Mouse (Mus musculus) c-Kit-positive CD71-positive TER-119-negative erythroid progenitor cells, embryonic 14.5 days (primary cell): Measurements from ENCODE around the gene Rab8b.
"Not testable (repeated sequence)": the region's sequence is repeated elsewhere in the genome, so short reads cannot be mapped to it uniquely, and the experiment has no call there.

ENCODE experiments used
- DNase-seq: peaks from one replicate; pipeline ENCODE4 v3.0.0-alpha.2; 2013; ENCODE audit warnings: low read depth

Rab8b gene

DNA sequence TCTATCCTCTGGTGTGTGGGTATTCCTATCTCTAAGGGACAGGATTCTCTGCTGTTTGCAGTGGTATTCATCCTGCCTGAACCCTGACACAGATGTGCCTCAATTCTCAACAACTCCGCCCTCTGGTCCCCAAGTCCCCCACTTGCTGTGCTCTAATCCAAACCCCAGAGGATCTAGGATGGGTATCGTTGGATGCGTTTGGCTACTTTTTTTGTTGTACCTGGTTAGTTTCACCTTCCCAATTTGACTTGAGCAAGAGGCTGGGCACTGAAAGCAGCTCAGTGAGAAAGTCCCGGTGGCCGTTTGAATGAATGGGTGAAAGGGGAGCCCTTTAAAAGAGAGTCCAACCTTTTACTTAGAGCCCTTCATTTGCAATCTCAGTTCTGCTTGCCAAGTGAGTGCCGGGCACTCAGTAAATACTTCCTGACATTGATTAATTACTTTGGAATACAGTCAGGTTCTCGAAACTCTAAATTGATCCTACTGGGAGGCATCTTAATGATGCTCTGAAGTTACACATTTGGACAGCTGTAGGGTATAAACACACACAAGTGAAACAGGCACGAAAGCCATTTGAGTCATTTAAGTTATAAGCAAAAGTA is 32.1 kb downstream of the Rab8b start:
- DNase-seq = no peak

GRCm38 (mm10) chr9:66886818-66887217 is 32.7 kb downstream of the Rab8b start:
- no peak for DNase-seq

- no peak for DNase-seq
Measured at GRCm38 (mm10) chr9:66886366-66886765, 33.1 kb downstream of the Rab8b start.

DNA sequence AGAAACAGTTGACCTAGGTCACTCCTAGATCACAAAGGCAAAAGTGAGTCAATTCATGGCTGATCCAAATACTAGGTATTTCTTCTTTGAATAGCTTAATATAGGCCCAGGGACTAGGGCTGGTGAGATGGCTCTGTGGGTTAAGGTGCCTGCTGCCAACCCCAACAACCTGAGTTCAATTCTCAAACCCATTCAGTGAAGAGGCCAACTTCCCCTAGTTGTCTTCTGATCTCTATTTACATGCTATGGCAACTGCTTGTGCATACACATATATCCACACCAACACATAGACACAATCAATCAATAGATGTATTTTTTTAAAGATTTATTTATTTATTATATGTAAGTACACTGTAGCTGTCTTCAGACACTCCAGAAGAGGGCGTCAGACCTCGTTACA is 34.9 kb downstream of the Rab8b start:
- DNase-seq = no peak

DNA sequence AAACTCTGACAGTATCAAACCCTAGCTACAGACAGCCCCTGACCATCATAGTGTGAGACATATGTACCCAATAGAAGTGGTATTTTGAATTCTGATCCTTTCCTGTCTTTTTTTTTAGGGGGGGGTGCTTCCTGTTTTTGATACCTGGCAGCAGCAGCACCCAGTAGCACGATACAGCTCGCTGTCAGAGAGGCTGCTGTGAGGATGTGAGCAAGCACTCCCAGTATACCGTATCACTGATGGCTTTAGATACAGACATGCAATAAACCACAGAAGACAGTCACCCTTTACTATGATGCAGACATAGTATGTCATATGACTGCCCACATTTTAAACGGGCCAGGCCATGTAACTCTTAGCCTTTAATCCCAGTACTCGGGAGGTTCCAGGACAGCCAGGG is 36.0 kb downstream of the Rab8b start:
- no peak for DNase-seq

GRCm38 (mm10) chr9:66882406-66882821 is 37.1 kb downstream of the Rab8b start:
- no peak for DNase-seq

GRCm38 (mm10) chr9:66881858-66882257 is 37.6 kb downstream of the Rab8b start:
- DNase-seq = no peak

- no peak for DNase-seq
Measured at GRCm38 (mm10) chr9:66880752-66881151, 38.7 kb downstream of the Rab8b start.

DNA sequence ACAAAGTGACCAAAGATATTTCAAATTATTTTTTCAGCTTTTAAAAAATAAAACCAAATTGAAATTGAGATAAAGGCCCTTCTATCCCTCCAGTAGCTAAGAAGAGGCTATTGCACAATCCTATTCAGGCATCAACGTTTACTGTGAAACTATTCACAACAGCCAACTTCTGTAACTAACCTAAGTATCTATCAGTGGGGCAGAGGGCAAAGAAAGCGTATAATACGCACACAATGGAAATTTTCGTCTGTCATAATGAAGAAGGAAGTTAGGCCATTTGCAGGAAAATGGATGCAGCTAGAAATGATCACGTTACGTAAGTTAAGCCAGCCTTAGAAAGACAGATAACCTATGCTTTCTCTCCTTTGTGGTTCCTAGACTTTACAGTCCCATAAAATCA is 40.0 kb downstream of the Rab8b start:
- no peak for DNase-seq

- DNase-seq = no peak
Measured at GRCm38 (mm10) chr9:66878899-66879298, 40.6 kb downstream of the Rab8b start.

DNA sequence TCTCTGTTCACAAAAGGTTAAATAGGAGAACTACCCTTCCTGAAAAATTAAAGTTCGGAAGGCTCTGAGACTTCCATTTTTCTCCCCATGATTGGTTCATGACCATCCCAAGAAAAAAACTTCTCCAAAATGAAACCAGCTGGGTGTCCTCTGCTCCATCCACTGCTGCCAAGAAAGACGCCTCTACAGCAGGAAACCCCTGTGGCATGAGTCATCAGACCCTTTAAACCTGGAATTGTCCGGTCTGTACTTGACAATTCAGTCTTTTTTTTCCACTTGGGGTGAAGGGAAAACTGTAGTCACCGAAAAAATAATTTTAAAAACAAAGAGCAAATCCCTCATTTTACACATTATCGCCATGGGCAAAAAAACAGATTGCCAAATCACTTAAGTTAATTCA is 42.9 kb downstream of the Rab8b start:
- DNase-seq = no peak

DNA sequence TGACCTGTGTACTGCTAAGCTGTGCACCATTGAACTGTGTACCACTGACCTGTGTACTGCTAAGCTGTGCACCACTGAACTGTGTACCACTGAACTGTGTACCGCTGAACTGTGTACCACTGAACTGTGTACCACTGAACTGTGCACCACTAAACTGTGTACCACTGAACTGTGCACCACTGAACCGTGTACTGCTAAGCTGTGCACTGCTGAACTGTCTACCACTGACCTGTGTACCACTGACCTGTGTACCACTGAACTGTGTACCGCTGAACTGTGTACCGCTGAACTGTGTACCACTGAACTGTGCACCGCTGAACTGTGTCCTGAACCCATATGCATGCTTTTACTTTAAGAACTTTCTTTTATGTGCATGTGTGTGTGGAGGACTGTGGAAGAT is 45.2 kb downstream of the Rab8b start:
- DNase-seq = no peak

- no peak for DNase-seq
Measured at GRCm38 (mm10) chr9:66873531-66873930, 46.0 kb downstream of the Rab8b start.

GRCm38 (mm10) chr9:66873009-66873408 is 46.5 kb downstream of the Rab8b start:
- DNase-seq = not testable (repeated sequence)

- DNase-seq = no peak
Measured at GRCm38 (mm10) chr9:66872015-66872727, 47.3 kb downstream of the Rab8b start.

GRCm38 (mm10) chr9:66864708-66865107 is 54.8 kb downstream of the Rab8b start:
- DNase-seq = no peak

- DNase-seq = no peak
Measured at GRCm38 (mm10) chr9:66863456-66863855, 56.0 kb downstream of the Rab8b start.

DNA sequence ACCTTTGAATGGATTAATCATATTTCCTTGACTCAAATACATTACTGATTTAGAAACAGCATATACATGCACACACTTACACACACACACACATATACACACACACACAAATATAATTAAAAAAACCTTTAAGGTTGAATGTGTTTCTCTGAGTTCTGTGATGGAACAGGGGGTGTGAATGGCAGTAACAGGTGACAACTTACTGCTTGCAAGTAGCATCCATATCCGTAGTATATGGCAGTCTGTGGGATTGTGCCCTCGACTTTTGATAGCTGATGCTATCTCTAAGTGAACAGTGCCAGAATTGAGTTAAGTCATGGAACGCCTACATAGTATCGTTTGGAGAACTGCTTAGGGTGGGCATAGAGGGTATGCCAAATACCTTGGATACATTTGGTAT is 57.3 kb downstream of the Rab8b start:
- DNase-seq = no peak

- no peak for DNase-seq
Measured at GRCm38 (mm10) chr9:66861104-66861767, 58.3 kb downstream of the Rab8b start.

GRCm38 (mm10) chr9:66859523-66859922 is 60.0 kb downstream of the Rab8b start:
- DNase-seq = no peak

DNA sequence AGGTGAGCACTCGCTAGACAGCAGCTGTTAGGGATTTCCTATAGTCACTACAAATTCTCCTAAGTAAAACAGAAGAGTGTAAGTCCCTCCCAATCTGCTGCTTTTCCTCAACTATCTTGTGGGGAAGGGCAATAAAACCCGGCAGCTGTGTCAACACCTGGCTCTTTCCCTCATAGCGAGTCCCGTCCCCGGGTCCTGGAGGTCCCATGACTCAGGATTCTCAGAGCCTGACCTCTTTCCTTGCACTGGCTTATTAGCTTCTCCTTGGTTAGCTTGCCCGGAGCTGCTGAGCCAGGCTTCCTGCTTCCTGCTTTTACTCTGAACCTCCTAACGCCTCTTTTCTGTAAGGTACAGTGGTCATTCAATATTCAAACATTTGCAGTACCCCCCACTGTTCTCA is 63.6 kb downstream of the Rab8b start:
- DNase-seq = no peak

GRCm38 (mm10) chr9:66852592-66852991 is 66.9 kb downstream of the Rab8b start:
- DNase-seq = no peak

GRCm38 (mm10) chr9:66850966-66851365 is 68.5 kb downstream of the Rab8b start:
- DNase-seq = no peak
